Mouse (Mus musculus): ENCODE results near the gene Slc8a1. TPM values are rescaled to one million over a fixed set of nuclear protein-coding genes. Genes with fewer than 3 reads are reported as not detected.

The Slc8a1 gene
- polyA plus RNA-seq, 1 experiment from 2014 or later: not detected

DNA sequence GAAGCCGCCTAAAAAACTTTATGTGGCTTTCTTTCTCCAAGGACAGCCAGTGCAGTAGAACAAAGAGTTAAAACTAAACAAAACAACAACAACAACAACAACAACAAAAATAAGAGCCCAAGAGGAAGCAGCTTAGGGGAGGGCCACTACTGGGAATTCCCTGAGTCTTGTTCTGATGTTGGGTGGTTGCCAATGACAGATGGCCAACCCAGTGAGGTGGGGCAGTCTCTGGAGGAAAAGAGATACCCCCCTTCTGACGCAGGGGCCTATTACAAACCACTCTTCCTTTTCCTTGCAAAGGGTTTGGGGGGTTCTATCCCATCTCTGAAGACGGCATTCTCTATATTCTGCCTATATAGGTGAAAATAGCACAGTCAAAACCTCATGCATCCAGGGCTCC, 347.4 kb downstream of the Slc8a1 start:
- in situ Hi-C loops (cut with MboI; ENCODE audit: low pct_unique_long_range_greater_than_20kb): no loop called here
- ChIA-PET POLR2A (no interaction called here), CTCF (no interaction called here)
- no peak for TF ChIP-seq CTCF (IDR thresholded peaks at IDR 0.05)
- DNase-seq (ENCODE audit: low read depth, low spot score) (no peak), ATAC-seq (no peak)
- H3K27me3 ChIP-seq: peaks cover 28% of the 10 kb centered on the region

DNA sequence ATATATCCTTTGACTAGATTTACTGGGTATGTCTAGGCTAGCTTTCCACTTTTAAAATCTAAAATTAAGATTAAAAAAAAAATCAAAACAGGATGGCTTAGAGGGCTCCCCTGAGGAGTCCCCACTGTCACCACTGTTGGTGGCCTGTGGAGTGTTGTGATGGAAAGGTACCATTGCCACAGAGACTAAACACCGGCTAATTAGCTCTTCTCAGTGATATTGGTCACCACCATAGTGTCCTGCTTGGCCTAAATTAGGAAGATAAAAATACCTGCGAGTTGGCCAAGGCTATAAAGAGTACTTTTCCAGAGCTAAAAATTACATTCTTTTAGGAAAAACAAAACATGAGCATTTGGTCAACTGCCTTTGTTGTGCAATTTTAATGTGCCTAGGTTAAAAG, 352.1 kb downstream of the Slc8a1 start:
- ChIA-PET POLR2A (no interaction called here), CTCF (no interaction called here)
- in situ Hi-C loops (cut with MboI; ENCODE audit: low pct_unique_long_range_greater_than_20kb): no loop called here

DNA sequence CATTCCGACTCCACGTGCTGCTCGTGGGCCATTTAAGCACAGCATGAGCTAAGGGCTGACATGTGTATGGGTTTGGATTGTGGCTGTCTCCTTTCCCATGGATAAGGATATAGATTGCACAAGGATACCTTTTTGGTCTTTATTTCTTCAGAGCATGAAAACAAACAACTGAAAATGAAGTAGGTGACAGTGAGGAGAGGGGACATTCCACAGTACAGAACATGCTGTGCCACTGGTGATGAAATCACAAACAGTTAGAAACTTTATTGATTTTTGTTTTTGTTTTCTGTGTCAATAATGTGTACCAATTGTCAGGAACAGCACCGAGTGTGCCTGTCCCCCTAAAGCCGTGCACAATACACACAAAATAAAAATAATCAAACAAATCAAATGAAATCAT, 352.7 kb downstream of the Slc8a1 start:
- ChIA-PET POLR2A (no interaction called here), CTCF (no interaction called here)
- peaks cover 12% of the 10 kb centered on the region for H3K27me3 ChIP-seq
- no peak for TF ChIP-seq CTCF (IDR thresholded peaks at IDR 0.05)
- DNase-seq (ENCODE audit: low read depth, low spot score) (no peak), ATAC-seq (no peak)
- in situ Hi-C loops (cut with MboI; ENCODE audit: low pct_unique_long_range_greater_than_20kb): no loop called here

More for the DNA sequence above, 352.1 kb downstream of the Slc8a1 start:
- peaks cover 11% of the 10 kb centered on the region for H3K27me3 ChIP-seq
- DNase-seq (ENCODE audit: low read depth, low spot score) (no peak), ATAC-seq (no peak)
- no peak for TF ChIP-seq CTCF (IDR thresholded peaks at IDR 0.05)

DNA sequence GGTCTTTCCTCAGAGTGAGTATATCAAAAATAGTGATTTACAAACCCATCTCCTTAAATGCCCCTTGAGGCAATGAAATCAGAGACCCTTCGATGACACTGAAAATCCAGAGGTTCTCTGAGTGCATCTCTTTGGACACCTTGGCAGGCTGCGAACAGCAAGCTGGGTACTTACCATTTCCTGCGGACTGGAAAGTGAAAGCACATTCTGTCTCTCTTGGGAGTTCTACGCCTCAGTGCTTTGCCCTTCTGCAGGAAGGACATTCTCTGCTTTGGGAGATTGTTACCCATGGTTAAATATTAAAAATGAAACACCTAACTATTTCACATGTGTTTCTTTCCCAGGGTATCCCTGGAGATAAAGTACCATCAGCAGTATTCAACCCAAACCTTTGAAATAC, 354.7 kb downstream of the Slc8a1 start:
- DNase-seq (ENCODE audit: low read depth, low spot score): no peak
- CTCF ChIA-PET: no interaction called here
- POLR2A ChIA-PET: no interaction called here
- peaks cover 9% of the 10 kb centered on the region for H3K27me3 ChIP-seq
- TF ChIP-seq CTCF (IDR thresholded peaks at IDR 0.05): no peak
- in situ Hi-C loops (cut with MboI; ENCODE audit: low pct_unique_long_range_greater_than_20kb): no loop called here
- ATAC-seq: peak; percentile 35

DNA sequence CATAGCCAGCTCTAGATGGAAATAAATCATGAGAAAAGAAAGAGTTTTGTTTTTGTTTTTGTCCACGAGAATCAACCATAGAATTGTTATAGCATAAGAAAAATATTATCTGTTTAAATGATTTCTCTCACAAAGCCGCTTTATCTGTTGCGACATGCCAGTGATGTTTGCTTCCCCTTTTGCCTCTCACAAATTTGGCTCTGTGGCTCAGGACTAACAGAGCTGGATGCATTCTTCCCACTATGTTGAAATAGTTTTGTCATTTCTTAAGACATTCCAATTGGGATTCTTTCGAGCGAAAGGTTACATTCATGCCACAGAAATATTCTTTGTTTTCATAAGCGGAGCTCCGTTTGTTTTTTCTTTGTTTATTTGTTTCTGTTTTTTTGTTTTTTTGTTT, 359.7 kb downstream of the Slc8a1 start:
- DNase-seq (ENCODE audit: low read depth, low spot score): no peak
- TF ChIP-seq CTCF (IDR thresholded peaks at IDR 0.05): no peak
- ChIA-PET POLR2A (no interaction called here), CTCF (no interaction called here)
- in situ Hi-C loops (cut with MboI; ENCODE audit: low pct_unique_long_range_greater_than_20kb): no loop called here
- peaks cover 12% of the 10 kb centered on the region for H3K27me3 ChIP-seq
- no peak for ATAC-seq

DNA sequence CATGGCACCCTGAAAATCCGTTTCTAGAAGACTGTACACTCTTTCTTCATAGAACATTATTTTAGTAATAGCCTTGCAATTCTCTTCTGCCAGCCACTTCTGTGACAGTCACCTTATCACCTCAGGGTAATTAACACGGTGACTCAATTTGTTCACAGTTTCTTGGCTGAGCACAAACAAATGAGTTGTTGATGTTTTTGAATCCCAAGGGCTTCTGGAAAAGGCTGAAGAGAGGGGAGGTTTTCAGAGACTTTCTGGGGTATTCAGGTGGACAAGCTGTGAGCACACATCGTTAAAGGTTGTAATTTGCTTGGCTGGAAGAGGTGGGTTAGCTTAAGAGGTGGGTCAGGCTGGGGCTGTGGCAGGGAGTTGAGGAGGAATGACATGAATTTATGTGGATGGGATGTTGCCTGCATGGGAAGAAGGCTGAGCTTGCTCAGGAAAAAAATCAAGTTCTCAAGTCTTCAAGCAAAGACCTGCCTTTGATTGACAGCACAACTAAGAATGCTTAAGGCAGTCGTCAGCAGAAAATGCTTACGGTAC, 360.3 kb downstream of the Slc8a1 start:
- TF ChIP-seq CTCF (IDR thresholded peaks at IDR 0.05): no peak
- DNase-seq (ENCODE audit: low read depth, low spot score) (no peak), ATAC-seq (no peak)
- in situ Hi-C loops (cut with MboI; ENCODE audit: low pct_unique_long_range_greater_than_20kb): no loop called here
- ChIA-PET POLR2A (no interaction called here), CTCF (no interaction called here)
- peaks cover 13% of the 10 kb centered on the region for H3K27me3 ChIP-seq

DNA sequence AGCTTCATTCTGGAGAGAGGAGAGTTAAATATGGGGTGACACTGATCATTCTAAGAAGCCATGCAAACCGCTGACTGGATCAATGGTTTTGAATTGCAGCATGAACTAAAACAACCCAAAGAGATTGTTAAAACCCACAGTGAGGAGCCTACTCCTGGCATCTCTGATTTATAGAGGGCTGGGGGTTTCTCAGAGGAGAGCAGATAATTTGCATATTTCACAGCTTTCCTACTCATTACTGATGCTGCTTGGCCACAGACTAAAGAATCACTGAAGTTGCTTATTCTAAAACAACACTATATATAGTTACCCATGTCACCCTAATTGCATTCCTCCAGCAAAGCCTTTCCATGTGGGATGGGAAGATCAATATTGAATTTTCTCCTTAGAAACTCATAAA, 361.0 kb downstream of the Slc8a1 start:
- peaks cover 15% of the 10 kb centered on the region for H3K27me3 ChIP-seq
- DNase-seq (ENCODE audit: low read depth, low spot score) (no peak), ATAC-seq (no peak)
- POLR2A ChIA-PET: no interaction called here
- TF ChIP-seq CTCF (IDR thresholded peaks at IDR 0.05): no peak
- CTCF ChIA-PET: no interaction called here
- in situ Hi-C loops (cut with MboI; ENCODE audit: low pct_unique_long_range_greater_than_20kb): no loop called here

DNA sequence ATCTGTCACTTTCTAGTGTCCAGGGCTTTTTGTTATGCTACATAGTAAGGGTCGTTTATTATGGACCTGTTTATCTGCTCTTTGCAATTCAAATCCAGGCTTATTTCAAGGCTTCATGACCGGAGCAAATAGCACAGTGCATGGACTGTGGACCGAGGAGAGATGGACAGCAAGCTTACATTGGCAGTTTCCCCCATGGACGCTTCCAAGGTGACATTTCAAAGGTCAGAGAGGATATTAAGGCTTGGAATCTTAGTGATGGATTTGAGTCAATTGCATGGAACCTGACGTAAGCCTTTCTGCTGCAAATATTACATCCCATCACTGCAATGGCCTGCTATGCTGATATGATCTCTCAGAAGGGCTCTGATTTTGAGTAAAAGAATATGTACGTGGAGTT, 362.3 kb downstream of the Slc8a1 start:
- POLR2A ChIA-PET: no interaction called here
- H3K27me3 ChIP-seq: peaks cover 6% of the 10 kb centered on the region
- in situ Hi-C loops (cut with MboI; ENCODE audit: low pct_unique_long_range_greater_than_20kb): no loop called here
- no peak for TF ChIP-seq CTCF (IDR thresholded peaks at IDR 0.05)
- CTCF ChIA-PET: no interaction called here
- ATAC-seq (no peak), DNase-seq (ENCODE audit: low read depth, low spot score) (no peak)

DNA sequence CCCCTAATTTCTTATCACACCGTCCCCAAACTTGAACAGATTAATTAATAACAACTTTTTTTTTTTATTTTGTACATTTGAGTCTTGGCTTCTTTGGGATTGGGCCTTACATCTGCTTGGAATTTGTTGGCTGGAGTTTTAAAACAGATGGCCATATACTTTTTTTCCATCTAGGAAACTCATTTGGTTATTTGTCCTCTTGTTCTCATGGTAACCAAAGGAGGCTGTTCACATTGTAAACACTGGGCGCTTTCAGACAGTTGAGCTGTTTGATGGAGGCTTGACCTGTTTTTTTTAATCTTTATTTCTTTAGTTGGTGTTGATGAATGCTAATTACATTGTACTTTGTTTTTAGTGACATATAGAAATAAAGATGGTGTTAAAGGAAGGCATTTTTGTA, 369.1 kb downstream of the Slc8a1 start:
- POLR2A ChIA-PET: no interaction called here
- ATAC-seq (no peak), DNase-seq (ENCODE audit: low read depth, low spot score) (no peak)
- CTCF ChIA-PET: no interaction called here
- H3K27me3 ChIP-seq: peaks cover 9% of the 10 kb centered on the region
- TF ChIP-seq CTCF (IDR thresholded peaks at IDR 0.05): no peak
- in situ Hi-C loops (cut with MboI; ENCODE audit: low pct_unique_long_range_greater_than_20kb): no loop called here

DNA sequence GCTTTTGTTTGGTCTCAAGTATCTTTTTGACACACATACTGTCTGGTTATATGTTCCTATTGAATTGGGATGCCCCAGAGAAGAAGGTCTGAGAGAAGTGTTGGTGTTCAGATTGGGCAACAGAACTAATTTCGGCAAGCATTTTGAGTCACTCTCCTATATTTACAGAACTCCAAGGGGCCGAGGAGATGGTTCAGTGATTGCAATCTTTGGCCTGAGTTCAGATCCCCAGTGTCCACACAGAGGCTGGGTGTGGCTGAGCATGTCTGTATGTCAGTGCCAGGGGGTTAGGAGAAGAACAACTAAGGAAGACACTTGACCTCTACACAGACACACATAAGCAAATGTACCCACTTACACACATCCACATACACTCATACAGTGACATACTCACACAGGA, 369.7 kb downstream of the Slc8a1 start:
- DNase-seq (ENCODE audit: low read depth, low spot score) (no peak), ATAC-seq (no peak)
- ChIA-PET POLR2A (no interaction called here), CTCF (no interaction called here)
- peaks cover 11% of the 10 kb centered on the region for H3K27me3 ChIP-seq
- TF ChIP-seq CTCF (IDR thresholded peaks at IDR 0.05): no peak
- in situ Hi-C loops (cut with MboI; ENCODE audit: low pct_unique_long_range_greater_than_20kb): no loop called here

DNA sequence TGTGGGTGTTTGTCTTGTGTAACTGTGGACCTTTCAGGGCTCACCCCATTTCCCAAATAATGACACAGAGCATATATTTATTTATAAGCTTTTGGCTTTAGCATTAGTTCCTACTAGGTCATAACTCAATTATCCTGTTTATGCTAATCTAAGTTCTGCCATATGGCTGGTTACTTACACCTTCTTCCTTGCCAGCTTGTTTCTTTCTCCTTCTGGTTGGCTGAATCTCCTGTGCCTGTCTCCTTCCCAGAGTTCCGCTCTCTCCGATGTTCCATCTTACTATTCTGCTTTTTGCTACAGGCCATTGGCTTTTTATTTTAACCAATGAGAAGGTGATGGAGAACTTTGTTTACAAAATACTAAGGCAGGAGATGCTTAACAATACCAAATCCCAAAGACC, 374.8 kb downstream of the Slc8a1 start:
- DNase-seq (ENCODE audit: low read depth, low spot score) (no peak), ATAC-seq (no peak)
- ChIA-PET CTCF (no interaction called here), POLR2A (no interaction called here)
- in situ Hi-C loops (cut with MboI; ENCODE audit: low pct_unique_long_range_greater_than_20kb): no loop called here
- peaks cover 34% of the 10 kb centered on the region for H3K27me3 ChIP-seq
- TF ChIP-seq CTCF (IDR thresholded peaks at IDR 0.05): no peak

DNA sequence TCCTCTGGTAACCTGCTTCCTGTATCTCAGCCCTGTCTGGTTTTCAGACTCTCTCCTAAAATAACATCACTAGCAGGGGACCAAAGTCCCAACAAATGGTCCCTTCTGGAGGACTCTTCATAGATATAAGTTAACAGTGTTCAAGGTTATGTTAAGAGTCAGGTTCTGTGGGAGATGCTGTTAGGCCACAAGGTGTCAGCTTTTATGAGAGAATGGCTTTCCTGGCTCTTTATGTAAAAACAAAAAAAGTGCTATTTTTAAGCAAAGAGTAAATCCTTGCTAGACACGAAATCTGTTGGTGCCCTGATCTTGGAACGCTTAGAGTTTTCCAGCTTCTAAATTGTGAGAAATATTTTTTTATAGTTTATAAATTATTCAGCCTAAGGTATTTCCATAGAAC, 377.6 kb downstream of the Slc8a1 start:
- ChIA-PET CTCF (no interaction called here), POLR2A (interaction anchor here (0.7 kb wide), 1 partner anchor 84 kb away, joined by 3 read pairs; no protein-coding TSS in a partner anchor)
- ATAC-seq: no peak
- in situ Hi-C loops (cut with MboI; ENCODE audit: low pct_unique_long_range_greater_than_20kb): no loop called here
- H3K27me3 ChIP-seq: peaks cover 33% of the 10 kb centered on the region
- no peak for DNase-seq (ENCODE audit: low read depth, low spot score)
- no peak for TF ChIP-seq CTCF (IDR thresholded peaks at IDR 0.05)

All from Patski (cell line).